Comparison of ENCODE assay signal across 8 mouse cellular contexts in genomic region chr1:180936610-180937398, GRCm38 (mm10). TPM values are rescaled to one million over a fixed set of nuclear protein-coding genes. Genes with fewer than 3 reads are reported as not detected.
DNase-seq lines count a peak whose midpoint lies in the region; ATAC-seq and TF ChIP-seq lines count a peak whose summit lies in the region.
"Not testable (repeated sequence)": the region's sequence is repeated elsewhere in the genome, so short reads cannot be mapped to it uniquely, and the experiment has no call there.

No protein-coding gene starts in this region.

- ATAC-seq in embryonic facial prominence, embryonic 12.5 days (ENCODE audit: insufficient number of reproducible peaks, insufficient read depth, low FRiP score, low TSS enrichment) = peak; percentile 63; the same call in 1 of the 2 replicates
- ATAC-seq in hindbrain, embryonic 13.5 days (ENCODE audit: low FRiP score) = peak; percentile 46; the same call in 1 of the 2 replicates
- peak; percentile 92 for ATAC-seq in lung, embryonic 14.5 days (ENCODE audit: insufficient read depth)
- not testable (repeated sequence) for ATAC-seq in neural tube, embryonic 11.5 days (ENCODE audit: insufficient read depth, low FRiP score, low TSS enrichment)

- DNase-seq in Muller cell, postnatal 12 days (ENCODE audit: inconsistent ontology term) = peak; percentile 80
- peak; percentile 67 for DNase-seq in gastrocnemius, postnatal 25 days
- DNase-seq in layer of hippocampus, adult 11-12 months (ENCODE audit: low spot score) = peak; percentile 31
- peak; percentile 68 for DNase-seq in lung, embryonic 14.5 days
- peak; percentile 47 for DNase-seq in neural tube, embryonic 11.5 days (ENCODE audit: low spot score)
- DNase-seq in testis, postnatal 14 days (ENCODE audit: low spot score) = peak; percentile 47

- not testable (repeated sequence) for H3K36me3 ChIP-seq in embryonic facial prominence, embryonic 12.5 days; hindbrain, embryonic 13.5 days; lung, embryonic 14.5 days (ENCODE audit: insufficient read depth); neural tube, embryonic 11.5 days (ENCODE audit: control insufficient read depth, insufficient read depth, low read length)

- TF ChIP-seq CTCF in lung, embryonic 14.5 days (IDR thresholded peaks at IDR 0.05; ENCODE audit: low read depth) = not testable (repeated sequence)

- not testable (repeated sequence) for H3K27ac ChIP-seq in embryonic facial prominence, embryonic 12.5 days; hindbrain, embryonic 13.5 days; lung, embryonic 14.5 days (ENCODE audit: low read depth); neural tube, embryonic 11.5 days (ENCODE audit: low read depth, low read length)

- H3K9ac ChIP-seq in embryonic facial prominence, embryonic 12.5 days; neural tube, embryonic 11.5 days (ENCODE audit: low read length): not testable (repeated sequence)
- peak overlapping the region; percentile 35; the same call in 1 of the 2 replicates for H3K9ac ChIP-seq in hindbrain, embryonic 13.5 days
- peak overlapping the region; percentile 43 for H3K9ac ChIP-seq in lung, embryonic 14.5 days

- H3K9me3 ChIP-seq in embryonic facial prominence, embryonic 12.5 days; hindbrain, embryonic 13.5 days; lung, embryonic 14.5 days (ENCODE audit: low read depth, low read length); neural tube, embryonic 11.5 days (ENCODE audit: control insufficient read depth, low read length): not testable (repeated sequence)

- peak overlapping the region; percentile 30 for H3K4me3 ChIP-seq in embryonic facial prominence, embryonic 12.5 days
- H3K4me3 ChIP-seq in hindbrain, embryonic 13.5 days = peak overlapping the region; percentile 28
- H3K4me3 ChIP-seq in lung, embryonic 14.5 days (ENCODE audit: low read depth, low read length) = peak overlapping the region; percentile 29
- peak overlapping the region; percentile 18 for H3K4me3 ChIP-seq in neural tube, embryonic 11.5 days (ENCODE audit: low read depth, low read length)

- H3K4me2 ChIP-seq in embryonic facial prominence, embryonic 12.5 days (replicated peaks) = peak overlapping the region; percentile 47
- peak overlapping the region; percentile 48 for H3K4me2 ChIP-seq in hindbrain, embryonic 13.5 days
- peak overlapping the region; percentile 56 for H3K4me2 ChIP-seq in lung, embryonic 14.5 days
- H3K4me2 ChIP-seq in neural tube, embryonic 11.5 days (ENCODE audit: low read depth) = peak overlapping the region; percentile 37

- H3K4me1 ChIP-seq in embryonic facial prominence, embryonic 12.5 days; lung, embryonic 14.5 days (ENCODE audit: insufficient read depth); neural tube, embryonic 11.5 days (ENCODE audit: control insufficient read depth, insufficient read depth, low read length): not testable (repeated sequence)
- H3K4me1 ChIP-seq in hindbrain, embryonic 13.5 days (replicated peaks) = peaks cover 15% of the 10 kb centered on the region

- 1% methylated on average over 39 of the region's 41 CpGs for WGBS in embryonic facial prominence, embryonic 12.5 days
- WGBS in hindbrain, embryonic 13.5 days = 2% methylated on average over 38 of the region's 41 CpGs
- WGBS in lung, embryonic 14.5 days = 4% methylated on average over 33 of the region's 41 CpGs
- WGBS in neural tube, embryonic 11.5 days = 1% methylated on average over 32 of the region's 41 CpGs

- peaks cover 67% of the 10 kb centered on the region for H3K27me3 ChIP-seq in embryonic facial prominence, embryonic 12.5 days
- peaks cover 77% of the 10 kb centered on the region for H3K27me3 ChIP-seq in hindbrain, embryonic 13.5 days
- H3K27me3 ChIP-seq in lung, embryonic 14.5 days (ENCODE audit: insufficient read depth, low read length) = peaks cover 36% of the 10 kb centered on the region
- H3K27me3 ChIP-seq in neural tube, embryonic 11.5 days (ENCODE audit: control insufficient read depth, insufficient read depth, low read length) = peaks cover 47% of the 10 kb centered on the region

RNA-seq across cellular contexts. Expression of gene Lefty1, which starts 2.0 kb away (rescaled TPM):
- 1.2 and 2.4 TPM in 2 replicates for polyA plus RNA-seq in embryonic facial prominence, embryonic 12.5 days (2016; fragmentation: Nextera tagmentation; extraction: Ambion mirVana)
- total RNA-seq in gastrocnemius, postnatal 25 days (2021) = under 1 TPM in 1 of 2 experiments, not detected in 1; 0.33 TPM
- 0.23 and 0.58 TPM in 2 replicates for polyA plus RNA-seq in hindbrain, embryonic 13.5 days (2015; fragmentation: Nextera tagmentation; extraction: Ambion mirVana)
- 1.1 TPM in 2 replicates for polyA plus RNA-seq in lung, embryonic 14.5 days (2014; fragmentation: Nextera tagmentation; extraction: Ambion mirVana)
- 0.39 and 0.41 TPM in 2 replicates for polyA plus RNA-seq in neural tube, embryonic 11.5 days (2014; fragmentation: Nextera tagmentation; extraction: Ambion mirVana)

RNA-seq across cellular contexts. Expression of gene Tmem63a, which starts 5.3 kb away (rescaled TPM):
- 8.8 and 8.9 TPM in 2 replicates for polyA plus RNA-seq in embryonic facial prominence, embryonic 12.5 days (2016; fragmentation: Nextera tagmentation; extraction: Ambion mirVana)
- total RNA-seq in gastrocnemius, postnatal 25 days (2021) = 10 to 100 TPM; 11.7 to 12.4 TPM
- polyA plus RNA-seq in hindbrain, embryonic 13.5 days (2015; fragmentation: Nextera tagmentation; extraction: Ambion mirVana) = 1.5 and 1.8 TPM in 2 replicates
- polyA plus RNA-seq in lung, embryonic 14.5 days (2014; fragmentation: Nextera tagmentation; extraction: Ambion mirVana) = 10.4 and 10.9 TPM in 2 replicates
- polyA plus RNA-seq in neural tube, embryonic 11.5 days (2014; fragmentation: Nextera tagmentation; extraction: Ambion mirVana) = 2.6 and 3.1 TPM in 2 replicates

RNA-seq across cellular contexts. Expression of gene Pycr2, which starts 32.7 kb away (rescaled TPM):
- polyA plus RNA-seq in embryonic facial prominence, embryonic 12.5 days (2016; fragmentation: Nextera tagmentation; extraction: Ambion mirVana) = 110 and 112 TPM in 2 replicates
- total RNA-seq in gastrocnemius, postnatal 25 days (2021) = 10 to 100 TPM; 12.4 to 14.1 TPM
- 74.1 and 78.7 TPM in 2 replicates for polyA plus RNA-seq in hindbrain, embryonic 13.5 days (2015; fragmentation: Nextera tagmentation; extraction: Ambion mirVana)
- polyA plus RNA-seq in lung, embryonic 14.5 days (2014; fragmentation: Nextera tagmentation; extraction: Ambion mirVana) = 83.7 and 92.5 TPM in 2 replicates
- polyA plus RNA-seq in neural tube, embryonic 11.5 days (2014; fragmentation: Nextera tagmentation; extraction: Ambion mirVana) = 94.7 and 113 TPM in 2 replicates

RNA-seq across cellular contexts. Expression of gene Lefty2, which starts 43.9 kb away (rescaled TPM):
- polyA plus RNA-seq in embryonic facial prominence, embryonic 12.5 days (2016; fragmentation: Nextera tagmentation; extraction: Ambion mirVana) = 0.22 and 0.67 TPM in 2 replicates
- not detected for total RNA-seq in gastrocnemius, postnatal 25 days (2021)
- polyA plus RNA-seq in hindbrain, embryonic 13.5 days (2015; fragmentation: Nextera tagmentation; extraction: Ambion mirVana) = 0.26 and 0.63 TPM in 2 replicates
- 0.08 TPM in 1 of 2 replicates, not detected in the other for polyA plus RNA-seq in lung, embryonic 14.5 days (2014; fragmentation: Nextera tagmentation; extraction: Ambion mirVana)
- polyA plus RNA-seq in neural tube, embryonic 11.5 days (2014; fragmentation: Nextera tagmentation; extraction: Ambion mirVana) = not detected in 2 replicates
